Mouse (Mus musculus): ENCODE measurements around the gene Syt9. TPM values are rescaled to one million over a fixed set of nuclear protein-coding genes. Genes with fewer than 3 reads are reported as not detected.

Syt9 gene
- polyA plus RNA-seq, 1 experiment from 2014 or later: 4.4 TPM

- Histone ChIP-seq H3K27ac (ENCODE audit: low read length) (peak overlapping the region; percentile 90), H3K36me3 (ENCODE audit: control insufficient read depth, insufficient read depth, low read length) (peaks cover 3% of the 10 kb centered on the region; the same call in 1 of the 2 replicates), H3K9me3 (ENCODE audit: control insufficient read depth, low read depth, low read length) (no peaks in the 10 kb centered on the region), H3K4me3 (ENCODE audit: low read depth, low read length) (peak overlapping the region; percentile 35), H3K4me1 (ENCODE audit: control insufficient read depth, insufficient read depth, low read length) (peaks cover 5% of the 10 kb centered on the region; the same call in 1 of the 2 replicates), H3K27me3 (ENCODE audit: control insufficient read depth, insufficient read depth, low read length) (no peaks in the 10 kb centered on the region), H3K9ac (replicated peaks; ENCODE audit: low read depth, low read length) (peak overlapping the region; percentile 25; the same call in 1 of the 2 replicates), H3K4me2 (replicated peaks; ENCODE audit: low read depth, low read length) (peak overlapping the region; percentile 47)
- WGBS: 36% methylated on average over 5 of the region's 5 CpGs
- peak; percentile 38; the same call in 1 of the 2 replicates for ATAC-seq (ENCODE audit: insufficient number of reproducible peaks, insufficient read depth, low FRiP score, low read depth)
Observed at GRCm38 (mm10) chr7:107567674-107568073, 197.1 kb downstream of the Syt9 start.

- WGBS: 49% methylated on average over 4 of the region's 4 CpGs
- peaks cover 3% of the 10 kb centered on the region; the same call in 1 of the 2 replicates for H3K36me3 ChIP-seq (ENCODE audit: control insufficient read depth, insufficient read depth, low read length)
- no peak for ATAC-seq (ENCODE audit: insufficient number of reproducible peaks, insufficient read depth, low FRiP score, low read depth)
Observed at GRCm38 (mm10) chr7:107568971-107569370, 198.4 kb downstream of the Syt9 start.

GRCm38 (mm10) chr7:107573856-107574255 lies 203.3 kb downstream of the Syt9 start:
- H3K27me3 ChIP-seq (ENCODE audit: control insufficient read depth, insufficient read depth, low read length): no peaks in the 10 kb centered on the region
- no peak overlapping the region for H3K4me3 ChIP-seq (ENCODE audit: low read depth, low read length)
- H3K4me2 ChIP-seq (replicated peaks; ENCODE audit: low read depth, low read length): no peak overlapping the region
- H3K9me3 ChIP-seq (ENCODE audit: control insufficient read depth, low read depth, low read length): no peaks in the 10 kb centered on the region
- peaks cover 6% of the 10 kb centered on the region; the same call in 1 of the 2 replicates for H3K36me3 ChIP-seq (ENCODE audit: control insufficient read depth, insufficient read depth, low read length)
- 60% methylated on average over 2 of the region's 2 CpGs for WGBS
- no peak for ATAC-seq (ENCODE audit: insufficient number of reproducible peaks, insufficient read depth, low FRiP score, low read depth)
- H3K27ac ChIP-seq (ENCODE audit: low read length): no peak overlapping the region
- H3K9ac ChIP-seq (replicated peaks; ENCODE audit: low read depth, low read length): no peak overlapping the region
- H3K4me1 ChIP-seq (ENCODE audit: control insufficient read depth, insufficient read depth, low read length): no peaks in the 10 kb centered on the region

More at GRCm38 (mm10) chr7:107568971-107569370, 198.4 kb downstream of the Syt9 start:
- no peaks in the 10 kb centered on the region for H3K9me3 ChIP-seq (ENCODE audit: control insufficient read depth, low read depth, low read length)
- H3K4me1 ChIP-seq (ENCODE audit: control insufficient read depth, insufficient read depth, low read length): peaks cover 5% of the 10 kb centered on the region; the same call in 1 of the 2 replicates
- no peak overlapping the region for H3K27ac ChIP-seq (ENCODE audit: low read length)
- H3K4me3 ChIP-seq (ENCODE audit: low read depth, low read length): peak overlapping the region; percentile 10
- no peaks in the 10 kb centered on the region for H3K27me3 ChIP-seq (ENCODE audit: control insufficient read depth, insufficient read depth, low read length)
- peak overlapping the region; percentile 47 for H3K4me2 ChIP-seq (replicated peaks; ENCODE audit: low read depth, low read length)
- no peak overlapping the region for H3K9ac ChIP-seq (replicated peaks; ENCODE audit: low read depth, low read length)

GRCm38 (mm10) chr7:107574276-107574675 lies 203.7 kb downstream of the Syt9 start:
- H3K9me3 ChIP-seq (ENCODE audit: control insufficient read depth, low read depth, low read length): no peaks in the 10 kb centered on the region
- no peak overlapping the region for H3K27ac ChIP-seq (ENCODE audit: low read length)
- no peak overlapping the region for H3K4me3 ChIP-seq (ENCODE audit: low read depth, low read length)
- 63% methylated on average over 3 of the region's 3 CpGs for WGBS
- no peaks in the 10 kb centered on the region for H3K27me3 ChIP-seq (ENCODE audit: control insufficient read depth, insufficient read depth, low read length)
- no peak for ATAC-seq (ENCODE audit: insufficient number of reproducible peaks, insufficient read depth, low FRiP score, low read depth)
- H3K9ac ChIP-seq (replicated peaks; ENCODE audit: low read depth, low read length): no peak overlapping the region
- peaks cover 6% of the 10 kb centered on the region; the same call in 1 of the 2 replicates for H3K36me3 ChIP-seq (ENCODE audit: control insufficient read depth, insufficient read depth, low read length)
- H3K4me2 ChIP-seq (replicated peaks; ENCODE audit: low read depth, low read length): no peak overlapping the region
- no peaks in the 10 kb centered on the region for H3K4me1 ChIP-seq (ENCODE audit: control insufficient read depth, insufficient read depth, low read length)

- H3K36me3 ChIP-seq (ENCODE audit: control insufficient read depth, insufficient read depth, low read length): no peaks in the 10 kb centered on the region
- no peak overlapping the region for H3K4me3 ChIP-seq (ENCODE audit: low read depth, low read length)
- WGBS: 56% methylated on average over 2 of the region's 2 CpGs
- no peaks in the 10 kb centered on the region for H3K27me3 ChIP-seq (ENCODE audit: control insufficient read depth, insufficient read depth, low read length)
- ATAC-seq (ENCODE audit: insufficient number of reproducible peaks, insufficient read depth, low FRiP score, low read depth): no peak
- H3K9ac ChIP-seq (replicated peaks; ENCODE audit: low read depth, low read length): no peak overlapping the region
- H3K27ac ChIP-seq (ENCODE audit: low read length): no peak overlapping the region
- H3K4me2 ChIP-seq (replicated peaks; ENCODE audit: low read depth, low read length): no peak overlapping the region
- no peaks in the 10 kb centered on the region for H3K4me1 ChIP-seq (ENCODE audit: control insufficient read depth, insufficient read depth, low read length)
- H3K9me3 ChIP-seq (ENCODE audit: control insufficient read depth, low read depth, low read length): no peaks in the 10 kb centered on the region
Observed at GRCm38 (mm10) chr7:107592641-107593040, 222.1 kb downstream of the Syt9 start.

- peak overlapping the region; percentile 85 for H3K4me2 ChIP-seq (replicated peaks; ENCODE audit: low read depth, low read length)
- no peaks in the 10 kb centered on the region for H3K4me1 ChIP-seq (ENCODE audit: control insufficient read depth, insufficient read depth, low read length)
- ATAC-seq (ENCODE audit: insufficient number of reproducible peaks, insufficient read depth, low FRiP score, low read depth): no peak
- H3K9ac ChIP-seq (replicated peaks; ENCODE audit: low read depth, low read length): no peak overlapping the region
- 36% methylated on average over 7 of the region's 7 CpGs for WGBS
- no peak overlapping the region for H3K27ac ChIP-seq (ENCODE audit: low read length)
- H3K9me3 ChIP-seq (ENCODE audit: control insufficient read depth, low read depth, low read length): no peaks in the 10 kb centered on the region
- H3K36me3 ChIP-seq (ENCODE audit: control insufficient read depth, insufficient read depth, low read length): no peaks in the 10 kb centered on the region
- H3K27me3 ChIP-seq (ENCODE audit: control insufficient read depth, insufficient read depth, low read length): no peaks in the 10 kb centered on the region
- no peak overlapping the region for H3K4me3 ChIP-seq (ENCODE audit: low read depth, low read length)
Observed at GRCm38 (mm10) chr7:107593904-107594303, 223.4 kb downstream of the Syt9 start.

- peak overlapping the region; percentile 85 for H3K4me2 ChIP-seq (replicated peaks; ENCODE audit: low read depth, low read length)
- 2% methylated on average over 16 of the region's 16 CpGs for WGBS
- H3K27ac ChIP-seq (ENCODE audit: low read length): 0 out of 2 replicates have a peak overlapping the region, but pooled peaks have one; percentile 30
Observed at GRCm38 (mm10) chr7:107594325-107594856, 223.9 kb downstream of the Syt9 start.

GRCm38 (mm10) chr7:107594857-107595402 lies 224.4 kb downstream of the Syt9 start, which contains the start of gene Ppfibp2:
Gene Ppfibp2 (plus strand): TSS chr7:107595207.
- Histone ChIP-seq H3K9me3 (ENCODE audit: control insufficient read depth, low read depth, low read length) (no peaks in the 10 kb centered on the region), H3K4me1 (ENCODE audit: control insufficient read depth, insufficient read depth, low read length) (no peaks in the 10 kb centered on the region), H3K36me3 (ENCODE audit: control insufficient read depth, insufficient read depth, low read length) (no peaks in the 10 kb centered on the region), H3K4me2 (replicated peaks; ENCODE audit: low read depth, low read length) (peak within 1 kb of the TSS; percentile 85), H3K4me3 (ENCODE audit: low read depth, low read length) (peak within 1 kb of the TSS; percentile 47), H3K27me3 (ENCODE audit: control insufficient read depth, insufficient read depth, low read length) (no peaks in the 10 kb centered on the region), H3K9ac (replicated peaks; ENCODE audit: low read depth, low read length) (0 out of 2 replicates have a peak within 1 kb of the TSS, but pooled peaks have one; percentile 28), H3K27ac (ENCODE audit: low read length) (0 out of 2 replicates have a peak within 1 kb of the TSS, but pooled peaks have one; percentile 30)
- 0% methylated on average over 24 of the region's 24 CpGs for WGBS
- ATAC-seq (ENCODE audit: insufficient number of reproducible peaks, insufficient read depth, low FRiP score, low read depth): peak; percentile 98

More at GRCm38 (mm10) chr7:107594325-107594856, 223.9 kb downstream of the Syt9 start:
- Histone ChIP-seq H3K9me3 (ENCODE audit: control insufficient read depth, low read depth, low read length) (no peaks in the 10 kb centered on the region), H3K27me3 (ENCODE audit: control insufficient read depth, insufficient read depth, low read length) (no peaks in the 10 kb centered on the region), H3K4me3 (ENCODE audit: low read depth, low read length) (peak overlapping the region; percentile 47), H3K36me3 (ENCODE audit: control insufficient read depth, insufficient read depth, low read length) (no peaks in the 10 kb centered on the region), H3K9ac (replicated peaks; ENCODE audit: low read depth, low read length) (no peak overlapping the region), H3K4me1 (ENCODE audit: control insufficient read depth, insufficient read depth, low read length) (no peaks in the 10 kb centered on the region)
- ATAC-seq (ENCODE audit: insufficient number of reproducible peaks, insufficient read depth, low FRiP score, low read depth): peak; percentile 74
